Mouse (Mus musculus) lung, postnatal 4 days (tissue): ENCODE measurements around the gene Gm11172.

ENCODE experiments used
- DNase-seq, 2 experiments: peaks; one replicate each; pipeline ENCODE4 v3.0.0; 2021

The Gm11172 gene

GRCm38 (mm10) chr16:10812865-10813371, at the start of gene Gm11172:
Gene Gm11172, plus strand, starts transcription at chr16:10812915.
- DNase-seq: no peak

- no peak for DNase-seq
These were observed 49.0 kb upstream of the Gm11172 start for GRCm38 (mm10) chr16:10763540-10764264.

- peak in 1 of 2 experiments; percentile 72 for DNase-seq
These were observed 48.4 kb upstream of the Gm11172 start for GRCm38 (mm10) chr16:10764323-10764722.

GRCm38 (mm10) chr16:10767158-10767557, 45.6 kb upstream of the Gm11172 start:
- peak in 1 of 2 experiments; percentile 80 for DNase-seq

GRCm38 (mm10) chr16:10768821-10769220, 43.9 kb upstream of the Gm11172 start:
- no peak for DNase-seq

- no peak for DNase-seq
These were observed 43.1 kb upstream of the Gm11172 start for GRCm38 (mm10) chr16:10769661-10770060.

- no peak for DNase-seq
These were observed 42.0 kb upstream of the Gm11172 start for GRCm38 (mm10) chr16:10770531-10771325.

- peak in 1 of 2 experiments; percentile 39 for DNase-seq
These were observed 40.8 kb upstream of the Gm11172 start for GRCm38 (mm10) chr16:10771769-10772510.

- DNase-seq: no peak
These were observed 39.2 kb upstream of the Gm11172 start for GRCm38 (mm10) chr16:10773543-10773942.

- DNase-seq: no peak
These were observed 38.0 kb upstream of the Gm11172 start for GRCm38 (mm10) chr16:10774726-10775125.

- no peak for DNase-seq
These were observed 36.4 kb upstream of the Gm11172 start for GRCm38 (mm10) chr16:10776322-10776721.

- DNase-seq: no peak
These were observed 35.0 kb upstream of the Gm11172 start for GRCm38 (mm10) chr16:10777579-10778160.

- no peak for DNase-seq
These were observed 32.0 kb upstream of the Gm11172 start for GRCm38 (mm10) chr16:10780631-10781120.

GRCm38 (mm10) chr16:10781862-10782371, 30.8 kb upstream of the Gm11172 start:
- no peak for DNase-seq

GRCm38 (mm10) chr16:10782377-10783151, 30.2 kb upstream of the Gm11172 start:
- no peak for DNase-seq

GRCm38 (mm10) chr16:10783152-10783434, 29.6 kb upstream of the Gm11172 start:
- DNase-seq: peak in 1 of 2 experiments; percentile 51

GRCm38 (mm10) chr16:10783451-10783850, 29.3 kb upstream of the Gm11172 start:
- no peak for DNase-seq

GRCm38 (mm10) chr16:10783883-10784792, 28.6 kb upstream of the Gm11172 start:
- DNase-seq: peak; percentile 61 to 74

- peak; percentile 95 to 97 for DNase-seq
These were observed 27.8 kb upstream of the Gm11172 start for GRCm38 (mm10) chr16:10784793-10785370.
